Mouse (Mus musculus) liver, embryonic 13.5 days (tissue): ENCODE data around the gene Rnf181. TPM values are rescaled to one million over a fixed set of nuclear protein-coding genes. Genes with fewer than 3 reads are reported as not detected.

Source experiments
- ATAC-seq: fragments of 200-750 bp; cut with Nextera tagmentation; 2 replicates; pipeline ENCODE4 v1.8.0; 2017; ENCODE audit warnings: low read depth, mild to moderate bottlenecking, moderate number of reproducible peaks, moderate library complexity
- DNase-seq: peaks from one replicate; pipeline ENCODE4 v3.0.0; 2022
- H3K27ac ChIP-seq: fragments of 300-500 bp; sonication (generic); 2 replicates; pipeline ENCODE4 v1.5.1; 2015; ENCODE audit warnings: moderate library complexity, mild to moderate bottlenecking, inconsistent platforms
- H3K27me3 ChIP-seq: fragments of 300-500 bp; sonication (generic); 2 replicates; pipeline ENCODE4 v1.6.1; 2015; ENCODE audit warnings: mild to moderate bottlenecking, inconsistent platforms
- H3K36me3 ChIP-seq: fragments of 300-500 bp; sonication (generic); 2 replicates; pipeline ENCODE4 v1.6.1; 2015; ENCODE audit warnings: mild to moderate bottlenecking, inconsistent platforms
- H3K4me1 ChIP-seq: fragments of 300-500 bp; sonication (generic); replicated peaks from 2 replicates; pipeline ENCODE4 v1.6.1; 2015; ENCODE audit warnings: inconsistent platforms
- H3K4me2 ChIP-seq: fragments of 300-500 bp; sonication (generic); 2 replicates; pipeline ENCODE4 v1.6.1; 2015; ENCODE audit warnings: inconsistent platforms, mild to moderate bottlenecking, moderate library complexity
- H3K4me3 ChIP-seq: fragments of 300-500 bp; sonication (generic); replicated peaks from 2 replicates; pipeline ENCODE4 v1.5.1; 2015; ENCODE audit warnings: mild to moderate bottlenecking, inconsistent platforms
- H3K9ac ChIP-seq: fragments of 300-500 bp; sonication (generic); 2 replicates; pipeline ENCODE4 v1.6.1; 2015; ENCODE audit warnings: mild to moderate bottlenecking, inconsistent platforms
- H3K9me3 ChIP-seq: fragments of 300-500 bp; sonication (generic); replicated peaks from 2 replicates; pipeline ENCODE4 v1.6.1; 2016; ENCODE audit warnings: inconsistent platforms
- WGBS: fragments of 180-500 bp; shearing (Covaris S2); methylation state at CpG from one replicate; pipeline ENCODE4 v1.1.7; 2015; ENCODE audit not compliant: insufficient replicate concordance; 5-methylcytosine and 5-hydroxymethylcytosine counted together
- polyA plus RNA-seq: library from polyadenylated mRNA; unstranded; fragments of >200 nt; fragmentation: Nextera tagmentation; extraction: Ambion mirVana; gene quantifications from 2 replicates; pipeline ENCODE4 v1.2.1, GENCODE M21; 2015

The Rnf181 gene
- polyA plus RNA-seq, 1 experiment from 2014 or later, result 76.9 TPM

DNA sequence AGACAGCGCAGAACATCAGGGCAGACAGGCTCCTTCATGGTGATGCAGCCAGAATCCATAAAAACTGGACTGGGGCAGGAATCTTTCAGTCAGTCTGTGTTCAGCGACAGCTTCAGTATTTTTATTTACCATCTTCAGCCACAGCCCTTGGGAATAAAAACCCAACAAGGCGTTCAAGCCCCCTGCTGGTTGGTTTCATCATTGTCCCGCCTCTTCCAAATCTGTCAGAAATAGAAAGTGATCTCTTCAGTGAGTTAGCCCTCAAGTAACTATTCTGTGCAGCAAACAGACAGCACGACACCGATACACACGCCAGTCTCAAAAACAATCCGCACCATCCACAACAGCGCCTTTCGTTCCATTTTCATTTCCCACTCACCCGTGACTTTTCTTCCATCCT is 47.7 kb downstream of the Rnf181 start:
- Histone ChIP-seq H3K36me3 (peaks cover 92% of the 10 kb centered on the region), H3K4me1 (peaks cover 26% of the 10 kb centered on the region), H3K27ac (no peak overlapping the region), H3K9ac (no peak overlapping the region), H3K9me3 (no peaks in the 10 kb centered on the region), H3K4me3 (no peak overlapping the region), H3K27me3 (no peaks in the 10 kb centered on the region), H3K4me2 (no peak overlapping the region)
- ATAC-seq, result no peak
- peak; percentile 17 for DNase-seq
- WGBS, result 74% methylated on average over 11 of the region's 11 CpGs

DNA sequence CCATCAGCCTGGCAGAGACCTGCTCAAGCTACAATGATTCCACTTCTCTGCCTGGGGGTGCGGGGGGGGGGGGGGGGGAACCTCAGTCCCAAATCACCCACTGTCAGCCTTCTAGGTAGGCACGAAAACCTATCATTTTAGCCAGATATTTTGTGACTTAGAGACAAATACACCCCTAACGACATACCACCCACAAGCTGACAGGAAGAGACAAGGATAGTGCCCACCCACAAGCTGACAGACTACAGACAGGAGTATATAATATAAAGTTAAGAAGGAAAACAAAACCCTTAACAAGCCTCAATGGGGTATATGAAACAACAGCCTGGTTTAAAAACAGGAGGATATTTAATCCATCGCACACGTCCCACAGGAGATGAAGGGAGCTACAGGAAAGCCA is 48.3 kb downstream of the Rnf181 start:
- Histone ChIP-seq H3K27ac (no peak overlapping the region), H3K4me2 (no peak overlapping the region), H3K4me3 (no peak overlapping the region), H3K36me3 (peaks cover 91% of the 10 kb centered on the region), H3K4me1 (peaks cover 22% of the 10 kb centered on the region), H3K9ac (no peak overlapping the region), H3K9me3 (no peaks in the 10 kb centered on the region), H3K27me3 (no peaks in the 10 kb centered on the region)
- DNase-seq (no peak), ATAC-seq (peak; percentile 39; the same call in 1 of the 2 replicates)
- 48% methylated on average over 5 of the region's 5 CpGs for WGBS

DNA sequence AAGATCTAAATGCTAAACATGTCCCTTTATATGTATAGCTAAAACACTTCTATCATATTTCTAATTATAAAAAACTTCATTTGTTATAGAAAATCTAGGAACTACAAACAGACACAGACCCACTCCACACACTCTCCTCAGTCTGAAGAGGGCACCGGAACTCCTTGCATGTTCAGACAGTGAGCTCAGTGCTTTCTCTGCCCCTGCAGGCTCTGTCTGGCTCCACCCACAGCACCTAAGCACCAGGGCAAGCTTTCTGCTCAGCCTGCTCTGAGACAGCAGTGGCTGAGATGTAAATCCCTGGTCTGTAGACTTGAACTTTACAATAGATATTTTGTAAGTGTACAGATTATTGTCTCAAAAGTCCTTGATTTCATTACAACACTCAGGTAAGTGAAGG is 50.7 kb downstream of the Rnf181 start:
- Histone ChIP-seq H3K4me2 (no peak overlapping the region), H3K9me3 (no peaks in the 10 kb centered on the region), H3K9ac (no peak overlapping the region), H3K36me3 (peaks cover 80% of the 10 kb centered on the region), H3K4me1 (peaks cover 16% of the 10 kb centered on the region), H3K27ac (no peak overlapping the region), H3K27me3 (no peaks in the 10 kb centered on the region), H3K4me3 (no peak overlapping the region)
- WGBS, result 69% methylated on average over 1 of the region's 1 CpGs
- DNase-seq, result no peak
- no peak for ATAC-seq

DNA sequence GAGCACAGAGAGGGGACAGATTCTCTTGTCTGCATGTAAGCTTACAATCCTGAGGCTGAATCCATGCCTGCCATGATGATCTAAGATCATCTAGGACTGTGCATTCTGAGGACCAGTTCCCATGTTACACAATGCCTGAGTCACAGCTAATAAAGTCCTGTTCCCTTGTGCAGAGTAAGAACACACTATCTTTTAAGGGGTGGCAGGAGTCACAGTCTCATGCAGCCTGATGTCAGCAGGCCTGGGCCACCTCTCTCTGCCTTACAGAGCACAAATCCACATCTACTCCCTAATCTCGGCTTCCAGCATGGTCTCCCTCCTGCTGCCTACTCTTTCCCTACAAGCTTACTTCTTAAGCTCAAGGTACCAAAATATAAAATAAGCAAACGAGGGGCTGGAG is 51.4 kb downstream of the Rnf181 start:
- Histone ChIP-seq H3K9me3 (no peaks in the 10 kb centered on the region), H3K36me3 (peaks cover 73% of the 10 kb centered on the region), H3K4me2 (no peak overlapping the region), H3K4me3 (no peak overlapping the region), H3K9ac (no peak overlapping the region), H3K4me1 (peaks cover 16% of the 10 kb centered on the region), H3K27ac (no peak overlapping the region), H3K27me3 (no peaks in the 10 kb centered on the region)
- no peak for DNase-seq
- no peak for ATAC-seq
- 82% methylated on average over 2 of the region's 2 CpGs for whole genome bisulfite sequencing

GRCm38 (mm10) chr6:72313124-72313867 is 53.5 kb downstream of the Rnf181 start:
- Histone ChIP-seq H3K9me3 (no peaks in the 10 kb centered on the region), H3K27me3 (no peaks in the 10 kb centered on the region)

DNA sequence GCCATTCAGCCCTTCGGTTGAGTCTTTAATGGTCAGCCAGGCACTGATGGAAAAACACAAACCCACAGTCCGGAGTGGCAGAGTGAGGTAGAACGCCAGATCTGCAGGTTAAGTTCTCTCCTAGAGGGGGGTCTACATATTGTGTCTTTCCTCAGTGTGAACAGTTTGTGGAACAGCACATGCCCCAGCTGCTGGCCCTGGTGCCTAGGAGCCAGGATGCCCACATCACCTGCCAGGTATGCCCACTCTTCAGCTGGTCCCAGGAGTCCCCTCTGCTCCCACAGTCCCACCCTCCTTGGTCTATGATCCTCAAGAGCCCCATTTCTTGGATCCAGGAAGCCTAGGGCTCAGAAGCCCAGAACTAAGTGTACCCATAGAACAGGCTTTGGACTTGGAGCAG is 54.6 kb downstream of the Rnf181 start:
- no peaks in the 10 kb centered on the region for H3K27me3 ChIP-seq
- peaks cover 41% of the 10 kb centered on the region for H3K36me3 ChIP-seq
- DNase-seq (no peak), ATAC-seq (no peak)
- peaks cover 7% of the 10 kb centered on the region; the same call in 1 of the 2 replicates for H3K4me1 ChIP-seq
- no peaks in the 10 kb centered on the region for H3K9me3 ChIP-seq
- H3K4me3 ChIP-seq, result no peak overlapping the region
- no peak overlapping the region for H3K4me2 ChIP-seq
- 79% methylated on average over 3 of the region's 3 CpGs for WGBS
- no peak overlapping the region for H3K9ac ChIP-seq
- H3K27ac ChIP-seq, result no peak overlapping the region

More at GRCm38 (mm10) chr6:72313124-72313867, 53.5 kb downstream of the Rnf181 start:
- DNase-seq, result no peak
- Histone ChIP-seq H3K9ac (no peak overlapping the region), H3K27ac (no peak overlapping the region), H3K4me2 (no peak overlapping the region), H3K36me3 (peaks cover 52% of the 10 kb centered on the region), H3K4me1 (peaks cover 7% of the 10 kb centered on the region), H3K4me3 (no peak overlapping the region)
- 83% methylated on average over 11 of the region's 11 CpGs for WGBS
- no peak for ATAC-seq

Other genes starting within 250 kb of the Rnf181 start
- gene Atoh8, start 131.4 kb downstream of the Rnf181 start, polyA plus RNA-seq, result 0.86 and 1.1 TPM in 2 replicates
- not detected in 2 replicates for gene Sftpb, start 62.3 kb downstream of the Rnf181 start, polyA plus RNA-seq
- gene Usp39, start 21.8 kb downstream of the Rnf181 start, polyA plus RNA-seq, result 52.6 and 60.6 TPM in 2 replicates
- gene 0610030E20Rik, start 19.6 kb downstream of the Rnf181 start, polyA plus RNA-seq, result 14.5 and 17.7 TPM in 2 replicates
- gene Tmem150a, start 11.5 kb downstream of the Rnf181 start, polyA plus RNA-seq, result 32.5 and 37.9 TPM in 2 replicates
- 99.0 and 99.7 TPM in 2 replicates for gene Vamp5, start 13.5 kb upstream of the Rnf181 start, polyA plus RNA-seq
- gene Vamp8, start 23.7 kb upstream of the Rnf181 start, polyA plus RNA-seq, result 249 and 260 TPM in 2 replicates
- 15.8 and 21.9 TPM in 2 replicates for gene Ggcx, start 47.4 kb upstream of the Rnf181 start, polyA plus RNA-seq
- gene Mat2a, start 72.6 kb upstream of the Rnf181 start, polyA plus RNA-seq, result 235 and 254 TPM in 2 replicates
- not detected in 2 replicates for gene Sh2d6, start 154.8 kb upstream of the Rnf181 start, polyA plus RNA-seq
- gene Capg, start 177.4 kb upstream of the Rnf181 start, polyA plus RNA-seq, result 13.9 and 15.2 TPM in 2 replicates
- 5.1 and 6.1 TPM in 2 replicates for gene Elmod3, start 231.5 kb upstream of the Rnf181 start, polyA plus RNA-seq
- 13.2 and 14.6 TPM in 2 replicates for gene Retsat, start 231.5 kb upstream of the Rnf181 start, polyA plus RNA-seq